Mouse (Mus musculus): Measurements from ENCODE around the gene Nol12. TPM values are rescaled to one million over a fixed set of nuclear protein-coding genes. Genes with fewer than 3 reads are reported as not detected.

The Nol12 gene
- polyA plus RNA-seq, 1 experiment from 2014 or later: 29.9 TPM

DNA sequence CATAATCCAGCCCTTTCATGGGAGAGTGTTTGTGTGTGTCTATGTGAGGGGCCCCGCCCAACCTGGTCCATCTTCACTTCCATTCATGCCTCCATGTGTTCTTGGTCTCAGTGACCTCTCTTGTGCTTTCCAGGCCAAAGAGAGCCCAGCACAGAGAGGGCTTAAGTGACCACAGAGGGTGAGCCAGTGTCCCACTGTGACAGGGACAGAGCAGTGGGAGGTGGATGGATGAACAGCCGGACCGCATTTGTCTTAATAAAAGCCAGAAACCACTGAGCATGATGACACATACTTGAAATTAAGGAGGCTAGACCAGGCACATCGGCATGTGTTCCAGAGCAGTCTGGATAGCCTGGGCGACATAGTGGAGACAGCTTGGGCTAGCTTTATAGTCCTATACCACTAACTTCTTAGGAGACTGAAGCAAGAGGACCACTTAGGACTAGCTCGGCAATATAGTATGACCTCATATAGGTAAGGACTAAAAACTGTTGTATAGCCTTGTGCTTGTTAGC lies 4.5 kb upstream of the Nol12 start:
- no peak for ATAC-seq (replicated peaks; ENCODE audit: insufficient number of reproducible peaks, insufficient read depth, low FRiP score, low read depth)
- no peak overlapping the region for H3K27ac ChIP-seq
- H3K4me1 ChIP-seq (replicated peaks): peaks cover 38% of the 10 kb centered on the region
- no peak overlapping the region for H3K4me3 ChIP-seq
- no peaks in the 10 kb centered on the region for H3K27me3 ChIP-seq
- H3K9ac ChIP-seq: no peak overlapping the region
- H3K4me2 ChIP-seq: no peak overlapping the region
- no peaks in the 10 kb centered on the region for H3K9me3 ChIP-seq (replicated peaks)
- WGBS: 89% methylated on average over 6 of the region's 6 CpGs
- peaks cover 9% of the 10 kb centered on the region; the same call in 1 of the 2 replicates for H3K36me3 ChIP-seq

DNA sequence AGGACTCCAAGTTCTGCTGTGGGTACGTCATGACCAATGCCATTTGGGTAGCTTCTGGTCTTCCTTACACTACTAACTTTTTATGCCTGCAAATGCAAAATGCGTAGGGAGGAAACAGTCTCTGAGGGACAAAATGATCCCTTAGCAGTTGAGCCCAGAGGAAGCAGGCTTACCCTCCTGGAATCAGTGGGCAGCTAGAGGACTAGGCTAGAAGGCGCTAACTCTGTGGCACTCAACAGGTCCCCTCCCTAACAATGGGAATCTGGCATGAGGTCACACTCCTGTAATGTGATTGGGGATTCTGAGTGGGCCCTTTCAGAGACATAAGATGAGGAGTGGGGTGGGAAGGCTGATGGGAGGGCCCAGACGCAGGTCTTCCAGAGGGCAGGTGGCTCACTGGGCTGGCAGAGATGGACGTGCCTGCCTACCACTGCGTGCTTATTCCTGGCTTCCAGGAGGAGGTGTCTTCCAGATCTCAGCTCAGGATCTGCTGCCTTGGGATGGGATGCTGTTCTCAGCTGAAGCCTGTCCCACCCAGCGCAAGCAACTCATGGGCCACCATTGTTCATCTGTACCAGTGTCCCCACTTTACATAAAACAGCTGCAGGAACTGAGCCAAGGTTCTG lies 3.8 kb upstream of the Nol12 start:
- Histone ChIP-seq H3K27me3 (no peaks in the 10 kb centered on the region), H3K9me3 (replicated peaks) (no peaks in the 10 kb centered on the region), H3K36me3 (peaks cover 9% of the 10 kb centered on the region; the same call in 1 of the 2 replicates), H3K27ac (no peak overlapping the region), H3K4me1 (replicated peaks) (peaks cover 37% of the 10 kb centered on the region), H3K4me2 (no peak overlapping the region), H3K9ac (no peak overlapping the region), H3K4me3 (no peak overlapping the region)
- 70% methylated on average over 7 of the region's 7 CpGs for WGBS
- ATAC-seq (replicated peaks; ENCODE audit: insufficient number of reproducible peaks, insufficient read depth, low FRiP score, low read depth): no peak

DNA sequence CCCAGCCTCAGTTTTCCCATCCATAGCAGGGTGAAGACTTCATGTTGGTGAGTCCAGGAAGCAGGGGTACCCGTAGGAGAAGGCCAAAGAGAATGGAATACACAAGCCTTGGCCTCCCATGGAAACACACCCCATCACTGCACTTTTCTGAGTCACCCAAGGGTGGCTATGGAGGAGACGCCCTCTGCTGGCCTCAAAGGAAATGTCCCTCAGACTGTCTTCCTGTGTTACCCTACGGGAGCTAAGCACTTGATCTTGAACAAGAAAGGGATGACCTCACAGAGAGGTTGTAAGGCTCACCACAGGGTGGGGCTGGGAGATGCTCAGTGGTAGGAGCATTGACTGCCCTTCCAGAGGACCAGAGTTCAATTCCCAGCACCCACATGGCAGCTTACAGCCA lies 3.2 kb upstream of the Nol12 start:
- no peak for ATAC-seq (replicated peaks; ENCODE audit: insufficient number of reproducible peaks, insufficient read depth, low FRiP score, low read depth)
- peaks cover 37% of the 10 kb centered on the region for H3K4me1 ChIP-seq (replicated peaks)
- no peak overlapping the region for H3K9ac ChIP-seq
- H3K4me2 ChIP-seq: no peak overlapping the region
- no peaks in the 10 kb centered on the region for H3K27me3 ChIP-seq
- peaks cover 9% of the 10 kb centered on the region; the same call in 1 of the 2 replicates for H3K36me3 ChIP-seq
- no peak overlapping the region for H3K4me3 ChIP-seq
- WGBS: 12% methylated on average over 3 of the region's 3 CpGs
- H3K9me3 ChIP-seq (replicated peaks): no peaks in the 10 kb centered on the region
- no peak overlapping the region for H3K27ac ChIP-seq

DNA sequence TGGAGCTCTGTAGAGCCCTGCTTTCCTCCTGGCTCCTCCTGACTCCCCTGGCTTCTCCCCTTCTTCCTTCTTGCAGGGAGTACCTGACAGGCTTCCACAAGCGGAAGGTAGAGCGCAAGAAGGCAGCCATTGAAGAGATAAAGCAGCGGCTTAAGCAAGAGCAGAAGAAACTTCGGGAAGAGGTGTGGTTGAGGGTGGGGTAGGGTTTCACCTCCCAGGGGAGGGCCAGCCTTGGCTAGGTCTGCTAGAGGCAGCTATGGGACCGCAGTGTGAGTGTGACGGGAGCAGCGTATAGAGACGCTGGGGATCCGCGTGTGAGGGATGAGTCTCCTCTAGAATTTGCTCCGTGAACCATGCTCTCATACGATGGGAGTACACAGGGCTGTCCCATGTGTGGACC lies 1.7 kb downstream of the Nol12 start:
- H3K36me3 ChIP-seq: peaks cover 40% of the 10 kb centered on the region
- no peaks in the 10 kb centered on the region for H3K9me3 ChIP-seq (replicated peaks)
- no peak overlapping the region for H3K4me2 ChIP-seq
- no peaks in the 10 kb centered on the region for H3K27me3 ChIP-seq
- H3K4me1 ChIP-seq (replicated peaks): peaks cover 13% of the 10 kb centered on the region
- no peak overlapping the region for H3K9ac ChIP-seq
- no peak overlapping the region for H3K4me3 ChIP-seq
- 89% methylated on average over 12 of the region's 12 CpGs for WGBS
- ATAC-seq (replicated peaks; ENCODE audit: insufficient number of reproducible peaks, insufficient read depth, low FRiP score, low read depth): no peak
- H3K27ac ChIP-seq: no peak overlapping the region

DNA sequence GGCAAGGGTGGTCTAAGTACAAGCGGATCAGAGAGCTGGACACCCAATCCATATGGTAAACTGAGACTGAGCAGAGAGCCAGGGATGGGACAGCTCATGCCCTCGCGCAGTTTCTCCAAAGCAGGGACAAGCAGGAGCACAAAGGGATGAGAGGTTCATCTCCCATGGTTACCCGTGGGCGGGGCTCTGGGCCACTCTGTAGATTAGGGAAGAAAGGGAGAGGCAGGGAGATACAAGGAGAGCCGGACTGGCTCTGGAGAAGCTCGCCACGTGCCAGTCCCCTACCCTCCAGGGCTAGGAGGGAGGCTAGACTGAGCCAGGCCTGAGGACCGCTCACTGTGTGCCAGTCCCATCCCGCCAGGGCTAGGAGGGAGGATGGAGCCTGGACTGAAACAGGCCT lies 2.6 kb downstream of the Nol12 start:
- Histone ChIP-seq H3K4me1 (replicated peaks) (peaks cover 13% of the 10 kb centered on the region), H3K27ac (no peak overlapping the region), H3K36me3 (peaks cover 42% of the 10 kb centered on the region), H3K9ac (no peak overlapping the region), H3K4me3 (no peak overlapping the region), H3K27me3 (no peaks in the 10 kb centered on the region), H3K9me3 (replicated peaks) (no peaks in the 10 kb centered on the region), H3K4me2 (no peak overlapping the region)
- WGBS: 87% methylated on average over 10 of the region's 10 CpGs
- ATAC-seq (replicated peaks; ENCODE audit: insufficient number of reproducible peaks, insufficient read depth, low FRiP score, low read depth): no peak

DNA sequence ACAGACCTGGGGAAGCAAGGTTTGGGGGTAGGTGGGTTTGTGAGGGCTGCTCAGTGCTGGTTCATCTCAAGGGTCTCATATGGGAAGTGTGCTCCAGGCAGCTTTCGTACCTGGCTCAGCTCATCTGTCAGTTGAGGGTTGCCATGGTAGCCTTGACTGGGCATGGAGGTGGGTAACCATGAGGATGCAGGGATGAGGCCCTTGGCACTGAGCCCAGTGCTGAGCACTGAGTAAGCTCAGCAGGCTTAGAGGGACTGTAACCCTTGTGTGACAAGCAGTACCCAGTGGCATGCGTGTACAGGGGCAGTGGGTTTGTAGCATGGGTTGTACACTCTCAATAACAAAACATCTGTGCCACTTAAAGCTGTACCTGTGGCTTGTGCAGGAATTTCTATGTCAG lies 3.2 kb downstream of the Nol12 start:
- H3K9me3 ChIP-seq (replicated peaks): no peaks in the 10 kb centered on the region
- no peak overlapping the region for H3K27ac ChIP-seq
- H3K36me3 ChIP-seq: peaks cover 42% of the 10 kb centered on the region
- no peak overlapping the region for H3K4me2 ChIP-seq
- WGBS: 74% methylated on average over 2 of the region's 2 CpGs
- no peak for ATAC-seq (replicated peaks; ENCODE audit: insufficient number of reproducible peaks, insufficient read depth, low FRiP score, low read depth)
- H3K27me3 ChIP-seq: no peaks in the 10 kb centered on the region
- H3K4me1 ChIP-seq (replicated peaks): peaks cover 16% of the 10 kb centered on the region
- H3K4me3 ChIP-seq: no peak overlapping the region
- H3K9ac ChIP-seq: no peak overlapping the region

DNA sequence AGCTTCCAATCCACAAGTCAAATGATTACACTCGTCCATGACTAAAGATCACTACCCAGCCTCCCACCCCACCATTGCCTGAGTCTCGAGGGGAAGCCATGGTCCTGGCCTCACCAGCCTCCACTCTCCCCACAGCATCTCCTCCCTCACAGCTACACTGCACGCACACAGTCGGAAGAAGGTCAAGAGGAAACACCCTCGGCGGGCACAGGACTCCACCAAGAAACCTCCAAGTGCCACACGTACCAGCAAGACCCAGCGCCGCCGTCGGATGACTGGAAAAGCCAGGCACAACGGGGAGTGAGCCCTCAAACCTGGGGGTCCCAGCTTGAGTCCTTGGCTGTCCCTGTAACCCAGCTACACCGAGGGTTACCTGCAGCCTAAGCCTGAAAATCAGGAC lies 5.6 kb downstream of the Nol12 start:
- Histone ChIP-seq H3K36me3 (peaks cover 42% of the 10 kb centered on the region), H3K9ac (no peak overlapping the region), H3K4me3 (no peak overlapping the region), H3K9me3 (replicated peaks) (no peaks in the 10 kb centered on the region), H3K4me1 (replicated peaks) (peaks cover 15% of the 10 kb centered on the region), H3K27ac (no peak overlapping the region), H3K27me3 (no peaks in the 10 kb centered on the region), H3K4me2 (no peak overlapping the region)
- ATAC-seq (replicated peaks; ENCODE audit: insufficient number of reproducible peaks, insufficient read depth, low FRiP score, low read depth): no peak
- WGBS: 89% methylated on average over 13 of the region's 13 CpGs

DNA sequence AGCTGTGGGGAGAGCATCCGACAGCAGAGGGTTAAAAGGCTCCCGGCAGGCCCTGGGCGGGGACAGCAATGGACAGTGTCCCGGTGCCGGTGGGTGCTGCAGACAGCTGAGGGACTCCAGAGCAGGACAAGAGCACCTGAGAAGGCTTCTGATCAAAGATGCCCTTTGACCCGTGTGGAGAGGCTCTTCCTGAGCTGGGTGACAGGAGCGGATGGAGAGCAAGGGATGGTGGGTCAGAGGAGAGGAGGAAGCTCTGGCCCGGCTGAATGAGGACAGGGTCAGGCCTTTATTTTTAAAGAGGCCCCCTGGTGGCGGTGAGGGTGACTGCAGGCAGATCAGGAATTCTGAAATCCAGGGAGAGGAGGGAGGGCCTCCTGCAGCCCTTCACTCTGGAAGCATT lies 7.9 kb downstream of the Nol12 start:
- H3K36me3 ChIP-seq: peaks cover 36% of the 10 kb centered on the region
- peak overlapping the region; percentile 72 for H3K4me2 ChIP-seq
- peak; percentile 32; the same call in 1 of the 2 replicates for ATAC-seq (replicated peaks; ENCODE audit: insufficient number of reproducible peaks, insufficient read depth, low FRiP score, low read depth)
- H3K9ac ChIP-seq: peak overlapping the region; percentile 45; the same call in 1 of the 2 replicates
- peaks cover 11% of the 10 kb centered on the region; the same call in 1 of the 2 replicates for H3K27me3 ChIP-seq
- WGBS: 6% methylated on average over 9 of the region's 9 CpGs
- peak overlapping the region; percentile 31; the same call in 1 of the 2 replicates for H3K27ac ChIP-seq
- peaks cover 8% of the 10 kb centered on the region for H3K4me1 ChIP-seq (replicated peaks)
- no peaks in the 10 kb centered on the region for H3K9me3 ChIP-seq (replicated peaks)
- H3K4me3 ChIP-seq: peak overlapping the region; percentile 48

DNA sequence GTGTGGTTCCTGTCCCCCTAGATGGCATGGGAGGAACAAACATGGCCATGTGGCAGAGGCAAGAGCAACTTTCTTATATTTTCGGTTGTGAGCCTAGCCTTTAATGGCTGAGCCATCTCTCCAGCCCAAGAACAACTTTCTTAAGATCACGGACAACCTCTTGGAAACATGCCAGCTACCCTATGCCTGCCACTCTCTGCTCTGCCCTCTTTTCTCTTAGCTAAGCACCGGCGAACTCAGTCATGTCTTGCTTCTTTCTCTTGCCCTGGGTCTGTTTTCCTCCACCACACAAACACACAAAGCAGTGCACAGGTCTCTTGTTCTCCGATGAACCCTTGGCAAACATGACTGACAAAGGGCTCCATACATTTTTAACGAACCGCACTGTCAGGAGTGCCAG lies 11.5 kb downstream of the Nol12 start:
- H3K4me1 ChIP-seq (replicated peaks): peaks cover 16% of the 10 kb centered on the region
- peaks cover 23% of the 10 kb centered on the region for H3K27me3 ChIP-seq
- no peak for ATAC-seq (replicated peaks; ENCODE audit: insufficient number of reproducible peaks, insufficient read depth, low FRiP score, low read depth)
- H3K27ac ChIP-seq: no peak overlapping the region
- no peak overlapping the region for H3K4me2 ChIP-seq
- no peak overlapping the region for H3K4me3 ChIP-seq
- no peaks in the 10 kb centered on the region for H3K9me3 ChIP-seq (replicated peaks)
- H3K9ac ChIP-seq: no peak overlapping the region
- WGBS: 76% methylated on average over 7 of the region's 7 CpGs
- peaks cover 3% of the 10 kb centered on the region for H3K36me3 ChIP-seq

DNA sequence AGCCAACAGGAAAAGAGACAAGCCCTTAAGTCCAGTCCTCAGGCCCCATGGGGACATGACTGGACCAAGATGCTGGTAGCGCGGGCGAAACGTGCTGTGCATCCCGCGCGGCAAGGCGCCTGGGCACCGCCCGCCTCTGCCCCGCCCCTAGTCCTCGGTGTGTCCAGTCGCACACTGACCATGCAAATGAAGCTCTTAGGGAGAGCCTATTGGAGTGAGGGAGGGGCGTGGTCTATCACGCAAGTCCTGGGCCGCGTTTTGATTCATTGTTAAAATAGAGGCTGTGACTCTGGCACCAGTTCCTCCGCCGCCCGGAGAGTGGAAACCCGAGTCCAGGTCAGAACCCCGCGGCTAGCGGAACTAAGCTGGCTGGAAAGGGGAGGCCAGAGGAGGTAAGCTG lies 12.9 kb downstream of the Nol12 start, which contains the start of gene Triobp:
Triobp (plus strand) TSS at position 68 of the 400 bp plus-strand sequence.
- whole genome bisulfite sequencing: under 1% methylated on average over 24 of the region's 24 CpGs

DNA sequence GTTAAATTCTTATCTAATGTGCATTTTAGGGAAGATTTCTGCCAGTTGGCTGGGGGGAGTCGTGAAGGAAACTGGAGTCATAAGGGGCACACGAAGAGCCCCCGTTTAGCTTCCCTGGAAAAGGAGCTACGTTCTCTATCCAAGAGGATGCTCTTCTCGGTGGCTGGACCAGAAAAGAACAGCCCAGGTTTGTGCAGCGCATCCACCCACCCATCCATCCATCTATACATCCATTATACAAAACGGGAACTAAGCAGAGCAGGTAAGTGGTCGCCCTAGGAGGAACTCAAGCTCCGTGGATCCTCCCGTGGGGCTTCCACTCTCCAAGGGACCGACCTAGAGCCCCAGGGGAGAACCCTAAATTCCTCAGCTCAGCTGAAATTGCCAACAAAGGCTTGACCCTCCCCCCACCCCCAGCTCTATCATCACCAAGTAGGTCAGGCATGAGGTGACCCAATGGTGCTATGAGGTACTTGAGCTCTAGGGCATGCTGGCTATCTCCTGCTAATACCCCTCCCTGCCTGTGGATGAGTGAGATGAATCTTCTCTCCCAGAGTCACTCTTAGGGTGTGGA lies 13.5 kb downstream of the Nol12 start:
- Histone ChIP-seq H3K27ac (no peak overlapping the region), H3K4me1 (replicated peaks) (peaks cover 13% of the 10 kb centered on the region), H3K4me2 (peak overlapping the region; percentile 72), H3K9ac (peak overlapping the region; percentile 53), H3K9me3 (replicated peaks) (no peaks in the 10 kb centered on the region), H3K4me3 (peak overlapping the region; percentile 47), H3K27me3 (peaks cover 23% of the 10 kb centered on the region), H3K36me3 (no peaks in the 10 kb centered on the region)
- no peak for ATAC-seq (replicated peaks; ENCODE audit: insufficient number of reproducible peaks, insufficient read depth, low FRiP score, low read depth)
- WGBS: 6% methylated on average over 11 of the region's 11 CpGs

More for the DNA sequence above, 12.9 kb downstream of the Nol12 start, which contains the start of gene Triobp:
- Histone ChIP-seq H3K9ac (peak within 1 kb of the TSS; percentile 53), H3K36me3 (no peaks in the 10 kb centered on the region), H3K4me3 (peak within 1 kb of the TSS; percentile 47), H3K4me1 (replicated peaks) (peaks cover 13% of the 10 kb centered on the region), H3K27ac (no peak within 1 kb of the TSS), H3K4me2 (peak within 1 kb of the TSS; percentile 72), H3K9me3 (replicated peaks) (no peaks in the 10 kb centered on the region), H3K27me3 (peaks cover 23% of the 10 kb centered on the region)
- peak; percentile 96 for ATAC-seq (replicated peaks; ENCODE audit: insufficient number of reproducible peaks, insufficient read depth, low FRiP score, low read depth)

Data from heart, embryonic 15.5 days (tissue).